Mouse (Mus musculus) megakaryocyte, embryonic 14.5 days (primary cell): ENCODE measurements at regions not wholly inside any gene's neighbourhood (a gene's known extent, or its start where the extent isn't known, plus 50 kb on each side); places are given as distances from the start of the nearest gene placed in this dataset.

ENCODE experiments used
- FLI1 ChIP-seq: IDR thresholded peaks from 2 replicates; pipeline ENCODE4 v1.6.1; 2012; ENCODE audit warnings: low read length, inconsistent platforms, mixed read lengths
- GATA1 ChIP-seq: IDR thresholded peaks from 3 replicates; pipeline ENCODE4 v1.6.1; 2012; ENCODE audit warnings: mixed read lengths, low read length, inconsistent platforms, borderline replicate concordance

- TF ChIP-seq GATA1 (no peak), FLI1 (no peak)
Observed at GRCm38 (mm10) chr17:47149158-47149557, 138.8 kb upstream of the Ubr2 start.
